Mouse (Mus musculus) kidney, adult 2 months (tissue): ENCODE measurements around the gene Atp8b3.

Experiments used
- CTCF ChIP-seq: fragments of 200-500 bp; conservative IDR thresholded peaks from 2 replicates; pipeline ENCODE4 v1.5.1; 2011; ENCODE audit warnings: low read depth, mild to moderate bottlenecking, control low read depth, low read length, moderate library complexity, mixed read lengths; ENCODE audit not compliant: insufficient read depth, insufficient read length
- POLR2A ChIP-seq: fragments of 200-500 bp; IDR thresholded peaks from one replicate; pipeline ENCODE4 v1.6.1; 2011; ENCODE audit warnings: low read depth, low read length, control low read depth

DNA sequence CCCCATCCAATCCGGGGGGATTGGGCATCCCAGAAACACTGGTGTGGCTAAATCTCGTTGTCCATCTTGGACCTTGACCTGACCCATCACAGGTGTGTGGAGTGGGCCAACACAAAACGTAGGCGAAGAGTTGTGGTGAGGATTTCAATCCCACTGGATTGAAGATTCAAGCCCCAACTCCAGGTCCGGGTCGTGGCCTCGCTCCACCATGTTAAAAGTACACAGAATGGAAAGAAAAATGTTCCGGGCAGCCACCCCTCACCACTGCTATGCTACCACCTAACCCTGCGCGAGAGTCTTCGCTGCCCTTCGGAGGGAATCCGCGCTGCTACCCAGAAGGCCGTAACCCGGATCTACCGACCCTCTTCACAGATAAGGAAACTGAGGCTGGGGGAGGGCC, 37.0 kb upstream of the Atp8b3 start:
- no peak for TF ChIP-seq POLR2A
- TF ChIP-seq CTCF, result no peak
